Mouse (Mus musculus) c-Kit-positive CD71-positive TER-119-positive erythroid progenitor cells, embryonic 14.5 days (primary cell): ENCODE results near the gene Chpt1.
"Not testable (repeated sequence)": the region's sequence is repeated elsewhere in the genome, so short reads cannot be mapped to it uniquely, and the experiment has no call there.

Source experiments
- DNase-seq: peaks from one replicate; pipeline ENCODE4 v3.0.0-alpha.2; 2013; ENCODE audit warnings: low spot score

The Chpt1 gene

GRCm38 (mm10) chr10:88503421-88504314, at the start of gene Chpt1:
Gene Chpt1, minus strand, starts transcription at chr10:88504073.
- peak; percentile 70 for DNase-seq

DNA sequence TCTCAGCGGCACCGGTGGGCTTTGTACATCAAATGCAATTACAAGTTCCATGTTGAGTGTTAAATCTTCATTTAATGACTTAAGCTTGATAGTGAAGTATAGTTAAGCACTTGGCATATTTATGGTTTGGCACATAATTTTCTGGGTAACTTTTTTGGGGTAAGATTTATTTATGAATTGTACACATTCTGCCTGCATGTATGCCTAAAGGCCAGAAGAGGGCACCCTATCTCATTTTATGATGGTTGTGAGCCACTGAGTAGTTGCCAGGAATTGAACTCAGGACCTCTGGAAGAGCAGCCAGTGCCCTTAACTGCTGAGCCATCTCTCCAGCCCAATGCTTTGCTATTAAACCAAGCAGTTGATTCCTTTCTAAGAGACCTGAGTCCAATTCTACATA, 48.9 kb upstream of the Chpt1 start:
- DNase-seq: no peak

- no peak for DNase-seq
These were observed 46.4 kb upstream of the Chpt1 start for GRCm38 (mm10) chr10:88550225-88550624.

- no peak for DNase-seq
These were observed 43.8 kb upstream of the Chpt1 start for GRCm38 (mm10) chr10:88547635-88548034.

- no peak for DNase-seq
These were observed 26.8 kb upstream of the Chpt1 start for GRCm38 (mm10) chr10:88530631-88531030.

DNA sequence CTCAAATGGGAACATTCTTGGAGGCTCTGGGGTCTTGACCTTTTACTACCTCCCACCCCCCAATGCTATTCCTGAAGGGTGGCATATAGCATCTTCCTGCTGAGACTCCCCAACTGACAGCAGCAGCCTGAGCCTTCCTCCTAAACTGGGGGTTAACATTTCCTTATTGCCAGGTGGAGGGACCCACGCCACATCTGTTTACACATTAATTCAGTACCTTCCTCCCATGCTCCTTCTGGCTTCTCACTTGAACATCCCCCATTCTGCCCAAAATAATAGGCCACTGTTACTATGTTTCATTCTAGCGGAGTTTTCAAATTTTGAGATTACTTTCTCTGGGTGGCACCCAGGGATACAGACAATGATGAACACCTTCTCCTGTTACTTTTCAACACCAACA, 20.1 kb upstream of the Chpt1 start:
- DNase-seq: no peak

- DNase-seq: no peak
These were observed 19.3 kb upstream of the Chpt1 start for GRCm38 (mm10) chr10:88523212-88523611.

GRCm38 (mm10) chr10:88522795-88523194, 18.9 kb upstream of the Chpt1 start:
- no peak for DNase-seq

GRCm38 (mm10) chr10:88515049-88515448, 11.2 kb upstream of the Chpt1 start:
- DNase-seq: not testable (repeated sequence)

DNA sequence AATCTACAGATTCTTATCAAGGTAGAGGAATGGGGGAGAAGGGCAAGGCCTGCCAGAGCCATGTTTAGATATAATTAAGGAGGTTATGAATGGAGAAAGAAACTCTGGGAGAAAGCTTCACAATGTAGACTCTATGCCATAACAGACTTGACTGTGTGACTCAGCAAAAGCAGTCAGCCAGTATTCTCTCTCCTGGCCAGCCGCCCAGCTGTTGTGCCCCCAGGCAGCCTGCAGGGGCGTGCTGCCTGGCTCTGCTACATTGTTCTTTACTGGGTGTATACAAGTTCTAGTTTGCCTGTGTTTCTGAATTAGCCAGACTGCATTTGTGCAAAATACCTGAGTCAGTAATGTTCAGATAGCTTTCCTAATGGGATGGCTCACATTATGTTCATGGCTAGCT, 10.6 kb upstream of the Chpt1 start:
- no peak for DNase-seq

DNA sequence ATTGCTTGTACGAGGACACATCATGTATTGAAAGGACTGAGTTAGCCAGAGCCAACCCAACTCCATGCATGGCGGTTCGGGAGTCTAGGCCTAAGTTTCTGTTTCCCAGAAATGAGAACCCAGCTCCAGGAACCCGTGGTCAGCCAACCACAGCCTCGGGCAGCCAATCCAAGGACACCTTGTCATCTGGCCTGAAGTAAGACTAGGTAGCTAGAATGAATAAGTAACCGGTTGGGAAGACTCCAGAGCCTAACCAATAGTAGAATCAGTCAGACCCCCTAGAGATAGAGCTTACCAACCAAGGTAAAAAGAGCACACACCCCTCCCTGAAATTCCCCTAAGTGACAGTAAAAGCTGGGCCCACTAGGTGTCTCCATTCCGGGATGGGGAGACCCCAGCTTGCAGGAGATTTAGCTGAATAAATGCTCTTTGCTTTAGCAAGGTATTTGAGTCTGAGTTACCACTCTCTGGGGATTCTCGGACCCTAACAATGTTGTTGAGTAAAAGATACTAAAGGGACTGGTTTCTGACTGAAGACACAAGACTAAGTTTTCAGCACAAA, 9.8 kb upstream of the Chpt1 start:
- DNase-seq: no peak

GRCm38 (mm10) chr10:88511355-88511754, 7.5 kb upstream of the Chpt1 start:
- DNase-seq: no peak

- no peak for DNase-seq
These were observed 6.8 kb upstream of the Chpt1 start for GRCm38 (mm10) chr10:88510503-88511271.

DNA sequence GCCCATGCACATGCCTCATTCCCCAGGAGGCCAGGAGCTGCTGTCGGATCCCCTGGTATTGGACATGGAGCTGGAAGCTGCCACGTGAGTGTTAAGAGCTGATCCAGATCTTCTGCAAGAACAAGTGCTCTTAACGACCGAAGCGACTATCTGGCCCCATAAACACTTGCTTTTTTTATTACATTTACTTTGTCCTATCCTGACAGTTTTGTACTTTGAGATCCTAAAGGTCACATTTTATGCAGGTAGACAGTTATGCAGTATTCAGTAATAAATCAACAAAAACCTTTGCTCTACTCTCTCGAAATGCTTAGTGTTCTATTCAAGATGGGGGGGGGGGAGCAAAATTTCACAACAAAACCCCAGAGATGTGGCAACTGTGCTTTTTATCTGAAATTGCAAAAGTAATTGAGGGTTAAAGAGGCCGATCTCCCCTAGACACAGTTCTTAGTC, 3.8 kb upstream of the Chpt1 start:
- no peak for DNase-seq

DNA sequence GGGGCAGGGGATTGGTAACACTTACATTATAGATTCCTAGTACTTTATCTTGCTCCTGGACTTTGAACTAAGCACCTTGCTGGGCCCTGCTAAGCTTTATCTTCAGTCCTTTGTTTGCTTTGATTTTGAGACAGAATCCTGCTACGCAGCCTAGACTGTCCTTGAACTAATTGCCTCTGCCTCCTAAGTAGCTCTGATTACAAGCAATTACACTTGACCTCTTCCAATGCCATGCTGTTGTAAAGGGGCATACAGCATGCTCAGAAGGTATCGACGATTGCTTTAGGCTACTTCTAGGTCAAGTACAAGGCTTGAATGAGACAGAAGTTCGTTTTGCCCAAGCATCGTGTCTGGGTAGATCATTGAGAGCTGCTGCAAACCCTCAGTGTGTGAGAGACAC, 1.4 kb upstream of the Chpt1 start:
- no peak for DNase-seq

DNA sequence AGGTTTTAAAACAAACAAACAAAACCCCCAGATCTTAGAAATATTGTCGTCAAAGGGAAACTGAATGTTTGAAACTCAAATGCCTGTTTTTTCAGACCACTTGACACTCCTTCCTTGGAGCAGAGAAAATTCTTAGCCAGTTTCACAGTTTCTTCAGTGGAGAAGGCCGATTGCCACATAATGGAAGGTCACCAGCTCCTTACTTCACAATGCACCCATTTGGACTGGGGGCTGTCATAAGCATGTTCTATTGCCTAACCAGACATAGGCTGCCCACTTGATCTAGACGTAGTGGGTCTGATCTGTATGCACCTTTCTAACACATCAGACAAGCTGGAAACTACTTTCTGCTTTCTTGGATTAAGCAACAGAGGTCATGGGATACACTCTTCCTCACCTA, 608 bp upstream of the Chpt1 start:
- no peak for DNase-seq

DNA sequence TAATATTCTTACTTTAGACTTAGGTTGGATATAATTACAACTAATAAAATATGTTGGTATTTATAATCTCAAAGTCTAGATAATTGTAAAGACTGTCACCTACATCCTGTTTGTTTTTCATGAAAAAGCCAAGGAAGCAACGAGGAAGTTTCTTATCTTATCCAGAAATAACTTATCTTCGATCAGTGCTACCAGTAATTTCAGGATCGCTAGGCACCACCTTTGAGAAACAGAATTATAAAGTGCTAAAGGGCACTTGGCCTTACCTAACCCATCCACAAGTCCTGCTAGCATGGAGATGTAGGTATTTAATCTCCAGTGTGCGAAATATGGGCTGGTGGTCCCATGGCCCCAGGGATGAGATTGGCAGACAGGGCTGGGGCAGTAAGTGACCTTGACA, 954 bp downstream of the Chpt1 start:
- DNase-seq: no peak

DNA sequence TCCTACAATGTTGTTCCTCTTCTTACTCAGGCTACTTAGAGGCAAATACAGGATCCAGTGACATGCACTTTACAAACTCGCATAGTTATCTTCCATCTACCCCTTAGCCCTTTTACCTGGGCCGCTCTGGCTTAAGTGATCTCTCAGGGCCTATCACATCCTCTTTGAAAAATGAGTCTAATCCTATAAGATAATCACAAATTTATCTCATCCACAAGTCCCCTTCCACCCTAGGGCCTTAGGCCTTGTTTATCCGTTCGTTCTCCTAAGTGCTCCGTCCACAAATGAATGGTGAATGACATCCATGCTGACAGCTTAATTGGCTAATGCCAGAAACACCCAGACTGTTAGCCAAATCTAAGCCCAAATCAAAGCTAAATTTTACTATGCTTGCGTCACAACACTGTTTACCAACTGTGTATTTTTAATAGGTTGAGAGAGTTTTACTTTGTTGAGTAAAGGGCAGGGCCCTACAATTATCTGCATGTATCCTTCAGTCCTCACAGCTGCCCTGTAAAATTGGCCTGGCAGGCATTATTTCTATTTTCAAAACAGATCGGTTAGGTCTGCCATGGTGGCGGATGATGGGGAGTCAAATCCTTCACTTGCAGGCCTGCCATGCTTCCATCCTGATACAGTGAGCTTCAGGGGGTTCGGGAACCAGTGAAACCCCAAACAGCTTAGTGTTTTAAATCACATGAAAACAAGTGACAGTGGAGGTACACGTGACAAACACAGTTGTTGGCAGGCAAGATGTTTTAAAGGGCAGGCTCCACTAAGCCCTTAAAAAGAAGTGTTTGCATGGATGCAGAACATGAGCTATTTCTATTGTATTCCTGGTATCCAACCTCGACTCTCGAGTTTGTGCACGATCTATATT, 1.7 kb downstream of the Chpt1 start:
- DNase-seq: no peak

GRCm38 (mm10) chr10:88501370-88501769, 2.5 kb downstream of the Chpt1 start:
- DNase-seq: no peak

DNA sequence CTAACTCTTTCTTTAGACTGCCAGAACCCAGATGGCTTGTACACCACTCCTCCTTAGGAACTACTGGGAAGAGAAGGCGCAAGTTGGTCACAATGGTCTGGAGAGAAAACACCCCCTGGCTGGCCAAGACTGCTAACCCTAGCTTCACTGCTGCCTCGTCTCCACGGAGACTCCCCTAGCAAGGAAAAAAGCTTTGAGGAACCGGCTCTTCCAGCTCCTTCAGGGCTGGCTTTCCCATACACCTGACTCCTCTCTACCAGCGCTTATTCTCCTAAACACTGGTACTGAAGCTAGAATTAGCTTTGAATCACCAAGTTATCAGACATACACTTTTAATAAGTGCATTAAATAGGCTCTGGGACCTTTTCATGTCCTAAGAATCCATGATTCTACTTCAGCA, 3.9 kb downstream of the Chpt1 start:
- no peak for DNase-seq

DNA sequence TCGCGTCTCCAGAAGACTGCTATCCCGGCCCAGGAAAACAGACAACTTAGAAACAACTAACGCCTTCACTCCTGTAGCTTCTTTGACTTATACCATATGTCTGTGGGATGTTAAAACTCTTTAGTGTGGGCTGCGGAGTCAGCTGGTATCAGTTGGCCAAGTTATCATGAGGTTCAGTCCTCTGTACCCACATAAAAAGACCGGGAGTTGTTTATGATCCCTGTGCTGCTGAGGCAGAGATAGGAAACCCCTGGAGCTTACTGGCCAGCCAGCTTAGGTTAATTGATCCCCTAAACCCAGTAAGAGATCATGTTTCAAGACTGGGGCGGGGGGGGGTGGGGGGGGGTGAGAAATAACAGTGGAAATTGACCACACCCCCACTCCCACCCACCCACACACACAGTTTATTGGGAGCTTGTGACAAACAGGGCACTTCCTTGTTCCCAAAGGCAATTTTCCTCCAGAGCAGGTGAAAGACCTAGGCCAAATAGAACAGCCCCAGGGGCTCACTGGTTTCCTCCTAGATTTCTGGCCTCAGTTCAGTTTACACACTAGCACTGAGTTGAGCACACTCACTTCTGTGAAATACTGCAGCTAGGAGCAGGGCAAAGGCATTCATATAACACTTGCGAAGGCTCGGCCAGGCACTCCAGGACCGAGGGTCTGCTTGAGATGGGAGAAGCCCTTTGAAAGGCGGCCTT, 6.9 kb downstream of the Chpt1 start:
- no peak for DNase-seq
